Mouse (Mus musculus) neural tube, embryonic 14.5 days (tissue): ENCODE results near the gene Myo1d. TPM values are rescaled to one million over a fixed set of nuclear protein-coding genes. Genes with fewer than 3 reads are reported as not detected.

ENCODE experiments used
- ATAC-seq: fragments of 200-750 bp; cut with Nextera tagmentation; 2 replicates; pipeline ENCODE4 v1.8.0; 2017; ENCODE audit warnings: low read depth, mild to moderate bottlenecking, moderate TSS enrichment, moderate library complexity
- H3K27ac ChIP-seq: fragments of 300-500 bp; sonication (generic); 2 replicates; pipeline ENCODE4 v1.5.1; 2014; ENCODE audit warnings: low read depth, mild to moderate bottlenecking, control low read depth, low read length, moderate library complexity, mixed read lengths
- H3K27me3 ChIP-seq: fragments of 300-500 bp; sonication (generic); 2 replicates; pipeline ENCODE4 v1.6.1; 2014; ENCODE audit warnings: low read length; ENCODE audit not compliant: control insufficient read depth, insufficient read depth
- H3K36me3 ChIP-seq: fragments of 300-500 bp; sonication (generic); 2 replicates; pipeline ENCODE4 v1.6.1; 2014; ENCODE audit warnings: low read length, mixed read lengths; ENCODE audit not compliant: control insufficient read depth, insufficient read depth
- H3K4me1 ChIP-seq: fragments of 300-500 bp; sonication (generic); 2 replicates; pipeline ENCODE4 v1.6.1; 2014; ENCODE audit warnings: low read length; ENCODE audit not compliant: control insufficient read depth, insufficient read depth
- H3K4me2 ChIP-seq: fragments of 300-500 bp; sonication (generic); 2 replicates; pipeline ENCODE4 v1.6.1; 2014; ENCODE audit warnings: mild to moderate bottlenecking, low read depth, low read length, control low read depth
- H3K4me3 ChIP-seq: fragments of 300-500 bp; sonication (generic); 2 replicates; pipeline ENCODE4 v1.5.1; 2014; ENCODE audit warnings: low read depth, low read length, control low read depth, mixed read lengths
- H3K9ac ChIP-seq: fragments of 300-500 bp; sonication (generic); replicated peaks from 2 replicates; pipeline ENCODE4 v1.6.1; 2014; ENCODE audit warnings: low read depth, mild to moderate bottlenecking, control low read depth, low read length, mixed read lengths
- H3K9me3 ChIP-seq: fragments of 300-500 bp; sonication (generic); 2 replicates; pipeline ENCODE4 v1.6.1; 2016; ENCODE audit warnings: low read length; ENCODE audit not compliant: control insufficient read depth
- WGBS: fragments of 180-500 bp; shearing (Covaris S2); extraction: QIAGEN DNeasy Blood & Tissue Kit; methylation state at CpG from one replicate; pipeline ENCODE4 v1.1.7; 2014; 5-methylcytosine and 5-hydroxymethylcytosine counted together
- polyA plus RNA-seq: library from polyadenylated mRNA; unstranded; fragments of >200 nt; fragmentation: Nextera tagmentation; extraction: Ambion mirVana; gene quantifications from 2 replicates; pipeline ENCODE4 v1.2.1, GENCODE M21; 2014

Gene Myo1d
- polyA plus RNA-seq, 1 experiment from 2014 or later: 2.4 TPM

- no peak overlapping the region for H3K27ac ChIP-seq
- H3K27me3 ChIP-seq: no peaks in the 10 kb centered on the region
- H3K4me1 ChIP-seq: peaks cover 5% of the 10 kb centered on the region; the same call in 1 of the 2 replicates
- H3K4me2 ChIP-seq: no peak overlapping the region
- no peaks in the 10 kb centered on the region for H3K36me3 ChIP-seq
- H3K4me3 ChIP-seq: no peak overlapping the region
- peak; percentile 70 for ATAC-seq
- H3K9me3 ChIP-seq: no peaks in the 10 kb centered on the region
- WGBS: 63% methylated on average over 7 of the region's 7 CpGs
- H3K9ac ChIP-seq: no peak overlapping the region
Measured at GRCm38 (mm10) chr11:80564975-80565965, 214.6 kb downstream of the Myo1d start.

GRCm38 (mm10) chr11:80562479-80562878, 217.3 kb downstream of the Myo1d start:
- H3K9me3 ChIP-seq: no peaks in the 10 kb centered on the region
- no peak overlapping the region for H3K4me2 ChIP-seq
- H3K36me3 ChIP-seq: no peaks in the 10 kb centered on the region
- no peak overlapping the region for H3K4me3 ChIP-seq
- H3K9ac ChIP-seq: no peak overlapping the region
- H3K27ac ChIP-seq: no peak overlapping the region
- peaks cover 5% of the 10 kb centered on the region; the same call in 1 of the 2 replicates for H3K4me1 ChIP-seq
- 45% methylated on average over 3 of the region's 3 CpGs for WGBS
- ATAC-seq: no peak
- no peaks in the 10 kb centered on the region for H3K27me3 ChIP-seq

- no peak overlapping the region for H3K27ac ChIP-seq
- no peak overlapping the region for H3K4me2 ChIP-seq
- no peaks in the 10 kb centered on the region for H3K36me3 ChIP-seq
- 67% methylated on average over 5 of the region's 5 CpGs for WGBS
- H3K9me3 ChIP-seq: no peaks in the 10 kb centered on the region
- no peak overlapping the region for H3K4me3 ChIP-seq
- no peaks in the 10 kb centered on the region for H3K27me3 ChIP-seq
- H3K9ac ChIP-seq: no peak overlapping the region
- no peak for ATAC-seq
- no peaks in the 10 kb centered on the region for H3K4me1 ChIP-seq
Measured at GRCm38 (mm10) chr11:80560770-80561169, 219.1 kb downstream of the Myo1d start.

GRCm38 (mm10) chr11:80555416-80555815, 224.4 kb downstream of the Myo1d start:
- Histone ChIP-seq H3K27me3 (no peaks in the 10 kb centered on the region), H3K4me3 (no peak overlapping the region), H3K9me3 (no peaks in the 10 kb centered on the region), H3K36me3 (no peaks in the 10 kb centered on the region), H3K4me2 (no peak overlapping the region), H3K27ac (no peak overlapping the region), H3K4me1 (no peaks in the 10 kb centered on the region), H3K9ac (no peak overlapping the region)
- ATAC-seq: no peak
- 92% methylated on average over 5 of the region's 5 CpGs for WGBS

GRCm38 (mm10) chr11:80553046-80553445, 226.8 kb downstream of the Myo1d start:
- Histone ChIP-seq H3K9me3 (no peaks in the 10 kb centered on the region), H3K27me3 (no peaks in the 10 kb centered on the region), H3K4me2 (no peak overlapping the region), H3K4me3 (no peak overlapping the region), H3K4me1 (no peaks in the 10 kb centered on the region), H3K27ac (no peak overlapping the region), H3K9ac (no peak overlapping the region), H3K36me3 (no peaks in the 10 kb centered on the region)
- 88% methylated on average over 11 of the region's 11 CpGs for WGBS
- no peak for ATAC-seq

- no peak overlapping the region for H3K4me3 ChIP-seq
- H3K9ac ChIP-seq: no peak overlapping the region
- H3K4me1 ChIP-seq: no peaks in the 10 kb centered on the region
- 42% methylated on average over 3 of the region's 3 CpGs for WGBS
- no peaks in the 10 kb centered on the region for H3K36me3 ChIP-seq
- H3K27me3 ChIP-seq: no peaks in the 10 kb centered on the region
- ATAC-seq: no peak
- no peak overlapping the region for H3K27ac ChIP-seq
- no peak overlapping the region for H3K4me2 ChIP-seq
- H3K9me3 ChIP-seq: no peaks in the 10 kb centered on the region
Measured at GRCm38 (mm10) chr11:80551634-80552033, 228.2 kb downstream of the Myo1d start.

- no peaks in the 10 kb centered on the region for H3K27me3 ChIP-seq
- H3K9ac ChIP-seq: no peak overlapping the region
- no peaks in the 10 kb centered on the region for H3K36me3 ChIP-seq
- H3K4me1 ChIP-seq: no peaks in the 10 kb centered on the region
- peak overlapping the region; percentile 16; the same call in 1 of the 2 replicates for H3K27ac ChIP-seq
- H3K4me3 ChIP-seq: no peak overlapping the region
- no peak for ATAC-seq
- H3K4me2 ChIP-seq: no peak overlapping the region
- no peaks in the 10 kb centered on the region for H3K9me3 ChIP-seq
- WGBS: 59% methylated on average over 10 of the region's 10 CpGs
Measured at GRCm38 (mm10) chr11:80550264-80550663, 229.6 kb downstream of the Myo1d start.

GRCm38 (mm10) chr11:80549854-80550253, 230.0 kb downstream of the Myo1d start:
- Histone ChIP-seq H3K4me3 (no peak overlapping the region), H3K9me3 (no peaks in the 10 kb centered on the region), H3K36me3 (no peaks in the 10 kb centered on the region), H3K9ac (no peak overlapping the region), H3K27me3 (no peaks in the 10 kb centered on the region), H3K27ac (no peak overlapping the region), H3K4me2 (no peak overlapping the region), H3K4me1 (no peaks in the 10 kb centered on the region)
- no peak for ATAC-seq
- 72% methylated on average over 6 of the region's 6 CpGs for WGBS

GRCm38 (mm10) chr11:80546233-80546632, 233.6 kb downstream of the Myo1d start:
- WGBS: 58% methylated on average over 2 of the region's 2 CpGs
- Histone ChIP-seq H3K27ac (no peak overlapping the region), H3K27me3 (no peaks in the 10 kb centered on the region), H3K4me2 (no peak overlapping the region), H3K4me1 (no peaks in the 10 kb centered on the region), H3K4me3 (no peak overlapping the region), H3K9me3 (no peaks in the 10 kb centered on the region), H3K36me3 (no peaks in the 10 kb centered on the region), H3K9ac (no peak overlapping the region)
- ATAC-seq: no peak
